Comparison of ENCODE assay signal across 10 mouse cellular contexts in genomic region chr7:100399231-100399913, GRCm38 (mm10). TPM values are rescaled to one million over a fixed set of nuclear protein-coding genes. Genes with fewer than 3 reads are reported as not detected.
DNase-seq lines count a peak whose midpoint lies in the region; ATAC-seq lines count a peak whose summit lies in the region.
"Had no signal": no experiment of that assay in that cellular context is flagged by ENCODE, and none has a peak within 500 bp of the region (broad histone marks: within the 10 kb centered on the region; RNA-seq: fewer than 3 reads in every experiment).

No protein-coding gene starts in this region.

- no peak overlapping the region for H3K4me3 ChIP-seq in heart, embryonic 15.5 days
- H3K4me3 ChIP-seq: lung, embryonic 15.5 days; stomach, embryonic 15.5 days had no signal

- WGBS in heart, embryonic 15.5 days: 36% methylated on average over 8 of the region's 8 CpGs

- H3K4me1 ChIP-seq in heart, embryonic 15.5 days (replicated peaks): 0 out of 2 replicates have a peak, but pooled peaks cover 6% of the 10 kb centered on the region
- H3K4me1 ChIP-seq: lung, embryonic 15.5 days; stomach, embryonic 15.5 days had no signal

- no peak overlapping the region for H3K4me2 ChIP-seq in heart, embryonic 15.5 days
- H3K4me2 ChIP-seq: lung, embryonic 15.5 days; stomach, embryonic 15.5 days had no signal

- H3K27ac ChIP-seq in heart, embryonic 15.5 days: 0 out of 2 replicates have a peak overlapping the region, but pooled peaks have one; percentile 11
- H3K27ac ChIP-seq: lung, embryonic 15.5 days; stomach, embryonic 15.5 days had no signal

- DNase-seq in gastrocnemius, adult 18-20 months (ENCODE audit: low spot score): peak; percentile 17
- DNase-seq in gastrocnemius, postnatal 25 days: no peak
- DNase-seq in ovary, adult 18-20 months (ENCODE audit: low spot score): peak; percentile 7
- no peak for DNase-seq in ovary, postnatal 10 days (ENCODE audit: low spot score)
- peak; percentile 26 for DNase-seq in skeletal muscle tissue, adult 2 months (ENCODE audit: low read depth, low spot score)
- no peak for DNase-seq in urinary bladder, postnatal 25 days (ENCODE audit: low spot score)
- DNase-seq in yolk sac, embryonic 10.5 days (ENCODE audit: low spot score): no peak

- ATAC-seq in heart, embryonic 15.5 days (replicated peaks; ENCODE audit: insufficient number of reproducible peaks, insufficient read depth, low FRiP score, low read depth): no peak; the same call in 1 of the 2 replicates

- H3K9ac ChIP-seq in heart, embryonic 15.5 days: no peak overlapping the region
- H3K9ac ChIP-seq: lung, embryonic 15.5 days; stomach, embryonic 15.5 days had no signal

- peaks cover 25% of the 10 kb centered on the region for H3K36me3 ChIP-seq in heart, embryonic 15.5 days

- no peaks in the 10 kb centered on the region for H3K9me3 ChIP-seq in heart, embryonic 15.5 days (replicated peaks)
- H3K9me3 ChIP-seq: lung, embryonic 15.5 days; stomach, embryonic 15.5 days had no signal

- no peaks in the 10 kb centered on the region for H3K27me3 ChIP-seq in heart, embryonic 15.5 days
- H3K27me3 ChIP-seq: lung, embryonic 15.5 days; stomach, embryonic 15.5 days had no signal

RNA-seq across cellular contexts. Expression of gene Ppme1, which starts 27.3 kb away (rescaled TPM):
- 10 to 100 TPM; 22.6 to 24.6 TPM for total RNA-seq in gastrocnemius, adult 18-20 months (2021)
- 10 to 100 TPM; 22.3 to 25.2 TPM for total RNA-seq in gastrocnemius, postnatal 25 days (2021)
- 52.8 and 61.1 TPM in 2 replicates for polyA plus RNA-seq in heart, embryonic 15.5 days (2015; fragmentation: Nextera tagmentation; extraction: Ambion mirVana)

RNA-seq across cellular contexts. Expression of gene C2cd3, which starts 27.3 kb away (rescaled TPM):
- total RNA-seq in gastrocnemius, adult 18-20 months (2021): 1 to 10 TPM; 5.5 to 6.1 TPM
- 1 to 10 TPM; 5.3 to 5.4 TPM for total RNA-seq in gastrocnemius, postnatal 25 days (2021)
- polyA plus RNA-seq in heart, embryonic 15.5 days (2015; fragmentation: Nextera tagmentation; extraction: Ambion mirVana): 11.8 and 14.6 TPM in 2 replicates

Comparison
In these comparisons a context has a peak if more than half of its experiments do, and no peak if none do; other contexts are left out.
1. DNase-seq: peak in gastrocnemius, adult 18-20 months (single experiment), ovary, adult 18-20 months (single experiment) and skeletal muscle tissue, adult 2 months (single experiment); none in gastrocnemius, postnatal 25 days (single experiment), ovary, postnatal 10 days (single experiment), urinary bladder, postnatal 25 days (single experiment) and yolk sac, embryonic 10.5 days (single experiment).